Mouse (Mus musculus) CH12.LX (cell line): ENCODE data around the gene Hacd4.

ENCODE experiments used
- E2F4 ChIP-seq: IDR thresholded peaks from 2 replicates; pipeline ENCODE4 v1.6.1; 2011; ENCODE audit warnings: low read depth, low read length, improper control_type of control experiment; ENCODE audit not compliant: insufficient replicate concordance
- ETS1 ChIP-seq: conservative IDR thresholded peaks from 2 replicates; pipeline ENCODE4 v1.6.1; 2012; ENCODE audit warnings: low read depth, mild to moderate bottlenecking, inconsistent platforms, low read length, improper control_type of control experiment, moderate library complexity
- HCFC1 ChIP-seq: IDR thresholded peaks from 2 replicates; pipeline ENCODE4 v1.6.1; 2012; ENCODE audit warnings: low read depth, mild to moderate bottlenecking, inconsistent platforms, low read length, improper control_type of control experiment
- KAT2A ChIP-seq: IDR thresholded peaks from 2 replicates; pipeline ENCODE4 v1.6.1; 2012; ENCODE audit warnings: low read length, improper control_type of control experiment, inconsistent platforms; ENCODE audit not compliant: insufficient replicate concordance
- POLR2A ChIP-seq: IDR thresholded peaks from 2 replicates; pipeline ENCODE4 v1.6.1; 2011; ENCODE audit warnings: low read depth, mild to moderate bottlenecking, improper control_type of control experiment, low read length
- RAD21 ChIP-seq: IDR thresholded peaks from 2 replicates; pipeline ENCODE4 v1.6.1; 2011; ENCODE audit warnings: low read depth, mild to moderate bottlenecking, low read length, improper control_type of control experiment, moderate library complexity
- SMC3 ChIP-seq: IDR thresholded peaks from 2 replicates; pipeline ENCODE4 v1.6.1; 2011; ENCODE audit warnings: low read depth, low read length, improper control_type of control experiment

DNA sequence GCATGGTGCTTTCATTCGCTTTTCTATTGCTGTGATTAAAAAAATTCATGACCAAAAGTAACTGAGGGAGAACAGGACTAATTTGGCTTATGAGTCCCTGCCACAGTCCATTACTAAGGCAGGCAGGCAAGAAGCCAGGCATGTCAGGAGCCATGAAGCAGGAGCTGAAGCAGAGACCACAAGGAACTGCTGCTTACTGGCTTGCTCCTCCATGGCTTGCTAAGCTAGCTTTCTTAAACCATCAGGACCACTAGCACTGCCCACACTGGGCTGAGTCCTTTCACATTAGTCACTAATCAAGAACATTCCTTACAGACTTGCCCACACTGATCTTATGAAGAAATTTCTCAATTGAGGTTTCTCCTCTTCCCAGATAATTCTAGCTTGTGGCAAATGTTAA is 23.8 kb upstream of the Hacd4 start:
- TF ChIP-seq E2F4 (no peak), HCFC1 (no peak), SMC3 (no peak), POLR2A (no peak), ETS1 (no peak), KAT2A (no peak), RAD21 (no peak)
